Mouse (Mus musculus): Measurements from ENCODE around the gene Zbtb17. TPM values are rescaled to one million over a fixed set of nuclear protein-coding genes. Genes with fewer than 3 reads are reported as not detected.

Gene Zbtb17
- polyA plus RNA-seq, 1 experiment from 2014 or later = 42.0 TPM

- 93% methylated on average over 3 of the region's 3 CpGs for WGBS
- DNase-seq (no peak), ATAC-seq (ENCODE audit: low FRiP score, low TSS enrichment) (no peak)
- Histone ChIP-seq H3K4me3 (replicated peaks; ENCODE audit: low read depth, low read length) (no peak overlapping the region), H3K4me2 (ENCODE audit: low read length) (no peak overlapping the region), H3K36me3 (ENCODE audit: control insufficient read depth, insufficient read depth, low read length) (no peaks in the 10 kb centered on the region), H3K9me3 (ENCODE audit: control insufficient read depth, low read length) (no peaks in the 10 kb centered on the region), H3K27me3 (ENCODE audit: control insufficient read depth, insufficient read depth, low read length) (no peaks in the 10 kb centered on the region), H3K4me1 (ENCODE audit: control insufficient read depth, insufficient read depth, low read length) (no peaks in the 10 kb centered on the region), H3K9ac (replicated peaks; ENCODE audit: low read length) (no peak overlapping the region), H3K27ac (replicated peaks; ENCODE audit: low read depth, low read length) (no peak overlapping the region)
These were observed 35.9 kb upstream of the Zbtb17 start for GRCm38 (mm10) chr4:141408577-141408976.

DNA sequence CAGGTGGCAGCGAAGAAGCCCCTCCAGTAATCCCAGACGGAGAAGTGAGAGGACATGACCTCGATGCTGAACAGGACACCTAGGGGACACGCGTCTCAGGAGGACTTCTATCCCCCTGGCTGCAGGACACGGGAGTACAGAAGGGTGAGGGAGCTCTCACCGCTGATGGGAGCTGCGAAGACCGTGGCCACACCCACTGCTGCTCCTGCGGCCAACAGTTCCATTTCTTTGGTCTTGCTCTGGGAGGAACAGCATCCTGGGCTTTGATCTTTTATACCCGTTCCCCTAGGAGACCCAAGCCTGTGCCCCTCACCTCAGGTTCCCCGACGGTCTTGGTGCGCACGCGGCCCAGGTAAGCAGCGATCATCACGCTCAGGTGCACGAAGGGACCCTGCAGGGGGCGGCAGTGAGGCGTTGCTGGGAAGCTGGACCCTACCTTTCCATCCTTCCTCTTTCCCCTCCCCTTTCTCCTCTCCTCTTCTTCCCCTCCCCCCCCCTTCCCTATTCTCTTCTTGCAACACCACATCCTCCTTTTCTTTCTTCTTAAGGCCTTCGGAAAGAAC, 32.9 kb upstream of the Zbtb17 start:
- Histone ChIP-seq H3K36me3 (ENCODE audit: control insufficient read depth, insufficient read depth, low read length) (no peaks in the 10 kb centered on the region), H3K9ac (replicated peaks; ENCODE audit: low read length) (no peak overlapping the region), H3K4me3 (replicated peaks; ENCODE audit: low read depth, low read length) (no peak overlapping the region), H3K4me2 (ENCODE audit: low read length) (no peak overlapping the region), H3K27me3 (ENCODE audit: control insufficient read depth, insufficient read depth, low read length) (no peaks in the 10 kb centered on the region), H3K27ac (replicated peaks; ENCODE audit: low read depth, low read length) (no peak overlapping the region), H3K4me1 (ENCODE audit: control insufficient read depth, insufficient read depth, low read length) (no peaks in the 10 kb centered on the region), H3K9me3 (ENCODE audit: control insufficient read depth, low read length) (no peaks in the 10 kb centered on the region)
- 16% methylated on average over 22 of the region's 22 CpGs for WGBS
- no peak for ATAC-seq (ENCODE audit: low FRiP score, low TSS enrichment)
- DNase-seq = no peak

DNA sequence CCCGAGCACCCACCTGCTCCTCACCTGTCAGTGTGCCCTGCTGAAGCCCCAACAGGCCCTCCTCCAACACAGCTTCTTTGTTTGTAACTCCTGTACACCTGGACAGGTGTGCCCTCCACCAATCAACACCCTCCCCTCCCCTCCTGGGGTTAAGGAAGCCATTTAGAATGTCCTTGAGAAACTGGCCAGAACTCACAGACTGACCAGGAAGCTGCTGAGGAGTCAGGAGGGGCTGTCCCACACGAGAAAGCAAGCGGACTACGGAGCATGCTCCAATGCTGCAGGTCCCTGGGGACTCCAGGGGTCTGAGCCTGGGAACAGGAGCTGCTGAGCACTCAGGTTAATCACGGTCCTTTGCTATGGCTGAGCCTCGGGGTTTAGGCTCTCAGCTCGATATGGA, 28.5 kb upstream of the Zbtb17 start, which contains the start of gene Clcnkb:
TSS of gene Clcnkb (minus strand) at position 91 of the 400 bp plus-strand sequence.
- ATAC-seq (ENCODE audit: low FRiP score, low TSS enrichment) (no peak), DNase-seq (no peak)
- no peaks in the 10 kb centered on the region for H3K36me3 ChIP-seq (ENCODE audit: control insufficient read depth, insufficient read depth, low read length)
- no peak within 1 kb of the TSS for H3K4me3 ChIP-seq (replicated peaks; ENCODE audit: low read depth, low read length)
- H3K4me1 ChIP-seq (ENCODE audit: control insufficient read depth, insufficient read depth, low read length) = no peaks in the 10 kb centered on the region
- H3K9me3 ChIP-seq (ENCODE audit: control insufficient read depth, low read length) = no peaks in the 10 kb centered on the region
- H3K9ac ChIP-seq (replicated peaks; ENCODE audit: low read length) = no peak within 1 kb of the TSS
- no peaks in the 10 kb centered on the region for H3K27me3 ChIP-seq (ENCODE audit: control insufficient read depth, insufficient read depth, low read length)
- no peak within 1 kb of the TSS for H3K4me2 ChIP-seq (ENCODE audit: low read length)
- H3K27ac ChIP-seq (replicated peaks; ENCODE audit: low read depth, low read length) = no peak within 1 kb of the TSS
- 66% methylated on average over 7 of the region's 7 CpGs for WGBS

DNA sequence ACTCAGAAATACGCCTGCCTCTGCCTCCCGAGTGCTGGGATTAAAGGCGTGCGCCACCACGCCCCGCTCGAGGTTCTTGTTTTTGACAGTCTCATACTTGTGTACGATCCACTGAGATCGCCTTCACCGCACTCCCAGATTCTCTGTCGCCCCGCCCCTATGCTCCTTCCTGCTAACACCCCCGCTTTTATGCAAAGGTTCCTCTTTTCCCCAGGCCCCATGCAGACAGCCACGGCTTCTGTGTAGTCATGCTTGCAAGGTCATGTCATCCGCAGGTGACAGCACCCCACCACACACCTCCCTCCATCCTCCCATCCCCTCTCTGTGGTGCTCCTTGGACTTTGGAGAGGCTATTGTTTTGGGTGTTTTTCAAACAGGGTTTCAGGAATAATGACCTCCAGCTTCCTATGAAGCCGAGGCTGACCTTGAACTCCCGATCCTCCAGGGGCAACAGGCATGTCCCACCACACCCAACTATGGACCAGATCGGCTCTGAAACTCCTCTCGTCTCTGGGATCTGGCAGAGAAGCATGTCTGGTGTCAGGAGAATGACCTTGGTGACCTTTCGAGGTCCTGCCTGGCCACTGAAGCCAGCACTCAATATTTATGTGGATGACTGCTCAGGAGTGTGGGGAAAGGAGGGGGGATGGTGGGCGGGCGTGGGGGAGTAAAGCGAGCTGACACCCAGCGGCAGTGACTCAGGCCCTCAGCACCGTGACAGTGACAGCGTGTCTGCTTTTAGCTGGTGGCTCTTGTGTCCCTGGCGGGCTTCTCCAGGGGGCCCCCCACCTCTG, 24.9 kb upstream of the Zbtb17 start:
- Histone ChIP-seq H3K36me3 (ENCODE audit: control insufficient read depth, insufficient read depth, low read length) (no peaks in the 10 kb centered on the region), H3K27me3 (ENCODE audit: control insufficient read depth, insufficient read depth, low read length) (no peaks in the 10 kb centered on the region), H3K4me3 (replicated peaks; ENCODE audit: low read depth, low read length) (no peak overlapping the region), H3K9ac (replicated peaks; ENCODE audit: low read length) (no peak overlapping the region), H3K9me3 (ENCODE audit: control insufficient read depth, low read length) (no peaks in the 10 kb centered on the region), H3K4me1 (ENCODE audit: control insufficient read depth, insufficient read depth, low read length) (no peaks in the 10 kb centered on the region), H3K4me2 (ENCODE audit: low read length) (no peak overlapping the region), H3K27ac (replicated peaks; ENCODE audit: low read depth, low read length) (no peak overlapping the region)
- 66% methylated on average over 27 of the region's 27 CpGs for WGBS
- DNase-seq (no peak), ATAC-seq (ENCODE audit: low FRiP score, low TSS enrichment) (no peak)

- 0 out of 2 replicates have a peak, but pooled peaks cover 4% of the 10 kb centered on the region for H3K27me3 ChIP-seq (ENCODE audit: control insufficient read depth, insufficient read depth, low read length)
- no peak within 1 kb of the TSS for H3K9ac ChIP-seq (replicated peaks; ENCODE audit: low read length)
- H3K4me2 ChIP-seq (ENCODE audit: low read length) = no peak within 1 kb of the TSS
- H3K27ac ChIP-seq (replicated peaks; ENCODE audit: low read depth, low read length) = no peak within 1 kb of the TSS
- DNase-seq (no peak), ATAC-seq (ENCODE audit: low FRiP score, low TSS enrichment) (no peak)
- no peak within 1 kb of the TSS for H3K4me3 ChIP-seq (replicated peaks; ENCODE audit: low read depth, low read length)
- no peaks in the 10 kb centered on the region for H3K4me1 ChIP-seq (ENCODE audit: control insufficient read depth, insufficient read depth, low read length)
- WGBS = 67% methylated on average over 9 of the region's 9 CpGs
- no peaks in the 10 kb centered on the region for H3K36me3 ChIP-seq (ENCODE audit: control insufficient read depth, insufficient read depth, low read length)
- no peaks in the 10 kb centered on the region for H3K9me3 ChIP-seq (ENCODE audit: control insufficient read depth, low read length)
These were observed 24.1 kb upstream of the Zbtb17 start, which contains the start of gene Hspb7 for GRCm38 (mm10) chr4:141420192-141420829. TSS of gene Hspb7 (plus strand) at chr4:141420779.

DNA sequence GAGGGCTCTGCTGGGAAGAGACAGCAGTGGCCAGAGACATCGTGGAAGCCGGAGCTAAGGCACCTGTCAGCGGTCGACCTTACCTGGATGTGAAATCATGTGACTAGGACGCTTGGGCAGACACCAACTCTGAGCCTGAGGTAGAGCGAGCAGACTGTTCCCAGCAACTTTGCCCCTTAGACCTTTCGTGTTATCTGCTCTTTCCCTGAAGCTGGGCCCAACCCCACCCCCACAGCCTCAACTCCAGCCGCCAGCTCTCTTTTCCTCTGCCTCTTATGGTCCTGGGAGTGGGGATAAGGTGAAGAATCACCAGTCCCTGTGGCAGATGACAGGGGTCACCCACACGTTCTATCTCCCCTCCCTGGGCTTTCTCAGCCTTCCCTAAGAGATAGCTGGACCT, 23.6 kb upstream of the Zbtb17 start:
- Histone ChIP-seq H3K4me3 (replicated peaks; ENCODE audit: low read depth, low read length) (no peak overlapping the region), H3K4me2 (ENCODE audit: low read length) (no peak overlapping the region), H3K27me3 (ENCODE audit: control insufficient read depth, insufficient read depth, low read length) (0 out of 2 replicates have a peak, but pooled peaks cover 4% of the 10 kb centered on the region), H3K9ac (replicated peaks; ENCODE audit: low read length) (no peak overlapping the region), H3K9me3 (ENCODE audit: control insufficient read depth, low read length) (no peaks in the 10 kb centered on the region), H3K27ac (replicated peaks; ENCODE audit: low read depth, low read length) (no peak overlapping the region), H3K36me3 (ENCODE audit: control insufficient read depth, insufficient read depth, low read length) (no peaks in the 10 kb centered on the region), H3K4me1 (ENCODE audit: control insufficient read depth, insufficient read depth, low read length) (0 out of 2 replicates have a peak, but pooled peaks cover 5% of the 10 kb centered on the region)
- ATAC-seq (ENCODE audit: low FRiP score, low TSS enrichment) (no peak), DNase-seq (no peak)
- 61% methylated on average over 9 of the region's 9 CpGs for WGBS

GRCm38 (mm10) chr4:141421423-141421822, 23.0 kb upstream of the Zbtb17 start:
- no peak overlapping the region for H3K9ac ChIP-seq (replicated peaks; ENCODE audit: low read length)
- H3K4me1 ChIP-seq (ENCODE audit: control insufficient read depth, insufficient read depth, low read length) = 0 out of 2 replicates have a peak, but pooled peaks cover 6% of the 10 kb centered on the region
- H3K27ac ChIP-seq (replicated peaks; ENCODE audit: low read depth, low read length) = no peak overlapping the region
- H3K36me3 ChIP-seq (ENCODE audit: control insufficient read depth, insufficient read depth, low read length) = no peaks in the 10 kb centered on the region
- H3K9me3 ChIP-seq (ENCODE audit: control insufficient read depth, low read length) = no peaks in the 10 kb centered on the region
- no peak overlapping the region for H3K4me2 ChIP-seq (ENCODE audit: low read length)
- 0 out of 2 replicates have a peak, but pooled peaks cover 4% of the 10 kb centered on the region for H3K27me3 ChIP-seq (ENCODE audit: control insufficient read depth, insufficient read depth, low read length)
- DNase-seq (no peak), ATAC-seq (ENCODE audit: low FRiP score, low TSS enrichment) (no peak)
- no peak overlapping the region for H3K4me3 ChIP-seq (replicated peaks; ENCODE audit: low read depth, low read length)
- WGBS = 65% methylated on average over 14 of the region's 14 CpGs

- no peak overlapping the region for H3K4me3 ChIP-seq (replicated peaks; ENCODE audit: low read depth, low read length)
- WGBS = 82% methylated on average over 5 of the region's 5 CpGs
- no peak overlapping the region for H3K9ac ChIP-seq (replicated peaks; ENCODE audit: low read length)
- H3K27ac ChIP-seq (replicated peaks; ENCODE audit: low read depth, low read length) = no peak overlapping the region
- no peak overlapping the region for H3K4me2 ChIP-seq (ENCODE audit: low read length)
- H3K27me3 ChIP-seq (ENCODE audit: control insufficient read depth, insufficient read depth, low read length) = 0 out of 2 replicates have a peak, but pooled peaks cover 4% of the 10 kb centered on the region
- ATAC-seq (ENCODE audit: low FRiP score, low TSS enrichment) (no peak), DNase-seq (no peak)
- no peaks in the 10 kb centered on the region for H3K36me3 ChIP-seq (ENCODE audit: control insufficient read depth, insufficient read depth, low read length)
- H3K9me3 ChIP-seq (ENCODE audit: control insufficient read depth, low read length) = no peaks in the 10 kb centered on the region
- H3K4me1 ChIP-seq (ENCODE audit: control insufficient read depth, insufficient read depth, low read length) = 0 out of 2 replicates have a peak, but pooled peaks cover 6% of the 10 kb centered on the region
These were observed 21.6 kb upstream of the Zbtb17 start for GRCm38 (mm10) chr4:141422841-141423240.
